Mouse (Mus musculus) urinary bladder, postnatal 10 days (tissue): ENCODE measurements around the gene Rhof.

Experiments used
- DNase-seq: peaks from one replicate; pipeline ENCODE4 v3.0.0; 2022; ENCODE audit warnings: low spot score

Rhof gene

GRCm38 (mm10) chr5:123147569-123147968, 15.1 kb upstream of the Rhof start:
- DNase-seq, result no peak

DNA sequence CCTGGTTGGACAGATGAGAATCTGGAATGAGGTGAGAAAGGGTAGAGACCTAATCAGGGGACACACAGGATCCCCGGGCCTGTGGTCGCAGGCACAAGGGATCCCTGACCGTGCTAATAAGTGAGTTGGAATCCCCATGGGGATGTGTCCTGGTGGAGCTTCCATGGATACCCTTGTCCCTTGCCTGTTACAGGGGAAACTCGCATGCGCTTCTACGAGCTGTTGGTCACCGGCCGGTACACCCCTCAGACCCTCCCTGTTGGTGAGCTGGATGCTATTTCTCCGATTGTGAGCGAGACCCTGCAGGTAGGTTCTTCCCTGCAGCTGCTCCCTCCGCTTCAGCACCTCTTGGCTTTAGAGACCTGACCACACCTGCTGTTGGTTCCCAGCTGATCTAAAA, 13.9 kb upstream of the Rhof start:
- no peak for DNase-seq

- no peak for DNase-seq
These were observed 12.5 kb upstream of the Rhof start for GRCm38 (mm10) chr5:123144746-123145590.

GRCm38 (mm10) chr5:123143971-123144745, 11.7 kb upstream of the Rhof start:
- no peak for DNase-seq

GRCm38 (mm10) chr5:123143251-123143970, 10.9 kb upstream of the Rhof start:
- no peak for DNase-seq

DNA sequence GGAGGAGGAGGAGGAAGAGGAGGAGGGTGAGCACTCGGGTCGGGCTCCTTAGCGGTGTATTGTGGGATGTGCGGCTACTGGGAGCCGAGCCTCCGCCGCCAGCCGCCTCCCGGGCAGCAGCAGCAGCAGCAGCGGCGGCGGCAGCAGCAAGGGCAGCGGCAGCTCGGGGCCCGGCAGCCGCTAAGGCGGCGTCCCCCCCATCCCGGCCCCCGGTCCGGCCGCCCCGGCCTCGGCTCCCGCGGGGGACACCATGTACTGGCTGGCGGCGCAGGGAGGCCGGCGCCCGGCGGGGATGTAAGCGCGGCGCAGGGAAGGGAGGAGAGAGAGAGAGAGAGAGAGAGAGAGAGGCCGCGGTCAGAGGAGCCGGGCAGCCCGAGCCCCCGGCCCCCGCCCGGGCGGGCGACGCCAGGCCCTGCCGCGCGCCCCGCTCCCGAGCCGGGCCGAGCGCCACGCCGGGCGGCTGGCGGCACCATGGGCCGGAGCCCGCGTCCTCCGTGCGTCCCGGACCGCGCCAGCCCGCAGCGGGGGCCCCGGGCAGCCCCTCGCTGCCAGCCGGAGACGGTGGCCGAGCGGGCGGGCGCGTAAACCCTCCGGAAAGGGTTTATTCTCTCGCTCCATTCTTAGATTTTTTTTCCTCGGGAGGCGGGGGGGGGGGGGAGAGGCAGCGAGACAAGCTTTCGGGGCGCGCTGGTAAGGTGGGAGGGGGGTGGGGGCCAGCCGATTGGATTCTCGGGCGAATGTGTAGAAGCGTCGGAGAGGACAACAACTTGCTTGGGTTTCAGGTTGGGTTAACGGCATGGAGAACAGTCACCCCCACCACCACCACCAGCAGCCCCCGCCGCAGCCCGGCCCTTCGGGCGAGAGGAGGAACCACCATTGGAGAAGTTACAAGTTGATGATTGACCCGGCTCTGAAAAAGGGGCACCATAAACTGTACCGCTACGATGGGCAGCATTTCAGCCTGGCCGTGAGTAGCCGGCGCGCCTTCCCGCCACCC, 10.0 kb upstream of the Rhof start, which contains the start of gene Setd1b:
Gene Setd1b (plus strand): TSS at position 33 of the 997 bp plus-strand sequence.
- DNase-seq, result no peak

- DNase-seq, result no peak
These were observed 9.2 kb upstream of the Rhof start for GRCm38 (mm10) chr5:123141555-123142160.

- no peak for DNase-seq
These were observed 8.4 kb upstream of the Rhof start for GRCm38 (mm10) chr5:123140694-123141554.

DNA sequence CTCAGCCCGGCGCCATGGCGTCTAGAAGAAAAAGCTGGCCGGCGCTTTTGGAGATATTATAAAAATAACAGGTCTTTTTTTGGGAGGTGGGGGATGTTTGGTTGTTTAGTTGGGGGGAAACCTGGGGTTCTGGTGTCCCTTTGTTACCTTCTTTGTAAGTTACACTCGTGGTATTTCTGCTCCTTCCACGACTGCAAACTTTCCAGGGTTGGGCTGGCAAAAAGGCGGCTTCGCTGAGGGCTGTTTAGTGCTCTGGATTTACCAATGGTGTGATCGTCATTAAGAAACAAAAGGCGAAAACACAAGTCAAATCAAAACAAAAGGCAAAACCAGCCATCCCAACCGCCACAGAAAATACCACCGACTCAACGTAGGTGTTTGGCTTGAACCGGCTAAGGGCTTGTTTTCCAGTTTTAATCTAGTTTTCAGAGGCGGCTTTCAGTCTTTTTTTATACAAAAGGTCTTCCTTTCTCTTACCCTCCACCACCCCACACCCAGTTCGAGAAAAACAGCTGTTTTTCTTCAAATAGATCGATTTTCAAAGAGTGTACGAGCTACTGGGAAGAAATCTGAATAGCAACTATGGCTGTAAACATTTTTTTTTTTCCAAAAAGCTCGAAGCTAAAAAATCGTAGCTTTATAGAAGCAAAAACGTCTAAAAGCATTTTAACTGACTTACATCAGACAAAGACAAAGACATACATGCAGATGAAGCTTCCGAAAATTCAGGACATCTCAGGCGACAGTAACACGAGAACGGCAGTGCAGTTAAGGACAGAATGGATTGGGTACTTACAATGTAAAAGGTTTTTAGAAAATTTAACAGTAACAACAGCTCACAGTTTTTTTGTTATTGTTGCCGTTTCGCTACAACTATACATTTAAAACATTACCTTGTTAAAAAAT, 7.5 kb upstream of the Rhof start:
- no peak for DNase-seq

DNA sequence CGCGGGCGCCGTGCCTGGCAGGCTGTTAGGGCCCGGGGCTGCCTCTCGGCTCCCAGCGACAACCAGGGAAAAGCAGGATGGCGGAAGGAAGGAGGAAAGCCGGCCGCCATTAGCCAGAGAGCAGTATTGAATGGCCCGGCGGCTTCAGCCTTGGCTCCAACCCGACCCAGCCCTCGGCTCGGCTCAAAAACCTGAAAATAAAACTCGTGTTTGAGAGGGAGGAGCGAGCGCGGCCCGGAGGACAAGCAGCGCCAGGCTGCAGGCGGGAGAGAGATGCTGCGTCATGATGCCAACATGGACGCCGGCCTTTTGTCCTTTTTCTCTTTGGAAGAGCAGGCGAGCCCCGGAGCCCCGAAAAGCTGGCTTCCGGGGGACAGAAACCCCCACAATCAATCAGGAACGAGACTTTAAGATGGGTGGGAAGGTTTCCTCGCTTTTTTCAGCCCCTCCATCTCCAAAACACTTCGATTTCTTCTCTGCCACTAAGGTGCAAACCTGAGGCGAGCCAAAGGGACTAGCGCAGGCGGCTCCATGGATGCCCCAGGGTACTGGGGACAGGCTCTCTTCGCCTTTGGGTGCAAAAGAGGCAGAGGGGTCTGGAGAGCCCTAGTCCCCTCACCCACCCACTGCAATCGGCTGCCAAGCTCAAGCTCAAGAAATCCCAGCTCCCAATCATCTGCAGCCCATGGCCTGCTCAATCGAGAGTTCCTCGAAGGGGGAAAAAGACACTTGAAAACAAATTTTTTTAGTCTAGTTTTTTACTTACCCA, 6.6 kb upstream of the Rhof start:
- no peak for DNase-seq

DNA sequence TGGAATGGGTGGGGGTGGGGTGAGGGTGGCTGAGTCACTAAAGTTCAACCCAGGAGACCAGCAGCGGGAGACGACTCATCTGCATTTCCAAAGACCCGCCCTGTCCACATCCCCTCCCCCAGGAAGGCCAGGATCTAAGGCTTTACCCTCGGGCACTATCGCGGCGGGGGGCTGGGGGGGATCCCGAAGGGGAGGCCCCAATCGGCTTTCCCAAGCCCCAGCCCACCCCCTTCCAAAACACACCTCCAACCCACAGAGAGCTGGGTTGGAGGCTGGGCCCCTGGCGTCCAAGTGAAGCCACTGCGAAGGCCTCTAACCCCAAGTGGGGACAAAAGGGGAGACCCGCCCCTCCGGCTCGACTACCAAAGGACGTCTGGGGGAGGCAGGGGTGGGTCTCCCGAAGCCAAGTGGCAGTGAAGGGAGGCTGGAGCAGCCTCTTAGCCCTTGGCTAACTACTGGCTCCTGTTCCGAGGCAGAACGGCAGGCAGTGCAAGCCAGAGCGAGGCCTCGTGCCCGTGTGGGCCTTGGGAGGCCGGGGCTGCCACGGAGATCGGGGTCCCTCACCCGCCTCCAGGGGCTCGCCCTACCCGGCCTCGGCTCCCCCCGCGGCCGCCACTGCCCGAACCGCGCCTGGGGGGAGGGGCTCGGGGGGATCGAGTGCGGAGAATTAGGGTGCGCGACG, 5.9 kb upstream of the Rhof start:
- DNase-seq, result no peak

GRCm38 (mm10) chr5:123137910-123138229, 5.4 kb upstream of the Rhof start:
- DNase-seq, result no peak

DNA sequence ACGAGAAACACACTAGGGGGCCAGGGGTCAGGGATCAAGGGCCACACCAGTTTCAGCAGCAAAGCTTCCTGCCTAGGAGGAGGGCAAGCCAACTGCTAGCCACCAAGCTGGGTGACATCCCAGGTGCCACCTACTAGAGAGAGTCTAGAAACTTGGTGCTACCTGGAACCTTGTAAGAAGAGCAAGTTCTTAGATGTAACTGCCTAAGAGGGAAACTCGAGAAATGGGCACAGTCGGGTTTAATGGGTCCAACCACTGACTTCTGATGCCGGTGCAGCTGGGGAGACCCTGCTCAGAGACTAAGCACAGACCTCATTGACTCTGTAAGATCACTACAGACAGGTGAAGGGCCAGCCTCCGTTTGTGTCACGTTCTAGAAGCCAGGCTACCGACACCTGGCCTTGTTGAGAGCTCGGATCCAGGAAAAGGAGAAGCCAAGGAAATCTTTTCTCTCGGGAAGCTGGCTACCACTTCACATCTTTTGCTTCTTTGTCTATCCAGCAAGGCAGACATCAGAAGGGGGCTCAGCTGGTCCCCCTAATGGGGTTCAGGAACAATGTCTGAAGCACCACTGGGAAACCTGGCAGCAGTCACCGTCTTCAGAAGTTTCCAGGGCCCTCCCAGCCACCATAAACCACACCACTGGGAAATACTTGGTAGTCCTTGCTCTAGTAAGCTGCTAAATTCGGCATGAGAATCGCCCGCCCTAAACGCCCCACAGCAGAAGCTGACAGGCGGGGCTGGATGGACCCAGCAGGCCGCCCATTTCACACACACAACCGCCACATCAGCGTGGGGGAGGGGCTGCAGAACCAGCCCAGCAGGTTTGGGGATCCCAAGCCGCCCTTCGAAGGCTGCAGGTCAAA, 4.8 kb upstream of the Rhof start:
- DNase-seq, result peak; percentile 78

GRCm38 (mm10) chr5:123136361-123137043, 4.0 kb upstream of the Rhof start:
- DNase-seq, result no peak

- DNase-seq, result no peak
These were observed 3.2 kb upstream of the Rhof start for GRCm38 (mm10) chr5:123135471-123136360.
